In genomic region chr7:127243870-127244657, GRCm38 (mm10) we compare ENCODE assay signal across 8 mouse cellular contexts. TPM values are rescaled to one million over a fixed set of nuclear protein-coding genes. Genes with fewer than 3 reads are reported as not detected.
DNase-seq lines count a peak whose midpoint lies in the region; ATAC-seq and TF ChIP-seq lines count a peak whose summit lies in the region.

Gene Zfp771 (plus strand): TSS chr7:127244274.

- H3K27me3 ChIP-seq in heart, embryonic 10.5 days (ENCODE audit: insufficient read depth, poor library complexity, severe bottlenecking): no peaks in the 10 kb centered on the region
- no peaks in the 10 kb centered on the region for H3K27me3 ChIP-seq in kidney, embryonic 16.5 days (ENCODE audit: insufficient read depth, low read length)
- no peaks in the 10 kb centered on the region for H3K27me3 ChIP-seq in liver, adult 2 months (ENCODE audit: control insufficient read depth, insufficient read depth, low read length)
- no peaks in the 10 kb centered on the region for H3K27me3 ChIP-seq in myocyte (ENCODE audit: control insufficient read depth, insufficient read depth, insufficient read length)
- H3K27me3 ChIP-seq in splenic B cell, adult 2 months (ENCODE audit: control insufficient read depth, insufficient read depth, low read length, poor library complexity, severe bottlenecking): no peaks in the 10 kb centered on the region

- peak within 1 kb of the TSS; percentile 72 for H3K4me2 ChIP-seq in kidney, embryonic 16.5 days (replicated peaks; ENCODE audit: low read depth, low read length)
- H3K4me2 ChIP-seq in myocyte (ENCODE audit: low read depth): peak within 1 kb of the TSS; percentile 89

- DNase-seq in A20 (ENCODE audit: low read depth, low spot score): peak; percentile 97
- peak; percentile 97 for DNase-seq in heart, embryonic 10.5 days (ENCODE audit: low spot score)
- peak; percentile 81 for DNase-seq in liver, adult 2 months (ENCODE audit: extremely low read depth, low read depth, low spot score)
- DNase-seq in splenic B cell, adult 2 months (ENCODE audit: low read depth, low spot score): peak; percentile 91

- H3K27ac ChIP-seq in bone marrow macrophage, adult 2 months (ENCODE audit: insufficient read depth, low read depth, low read length): peak within 1 kb of the TSS; percentile 75
- H3K27ac ChIP-seq in embryonic fibroblast, embryonic 13.5 days (ENCODE audit: insufficient read depth, low read length): peak within 1 kb of the TSS; percentile 93
- peak within 1 kb of the TSS; percentile 97 for H3K27ac ChIP-seq in heart, embryonic 10.5 days
- peak within 1 kb of the TSS; percentile 95 for H3K27ac ChIP-seq in kidney, embryonic 16.5 days (ENCODE audit: low read length)
- peak within 1 kb of the TSS; percentile 97 for H3K27ac ChIP-seq in liver, adult 2 months (replicated peaks; ENCODE audit: insufficient read depth, low read depth, low read length)

- peak; percentile 99 for ATAC-seq in kidney, embryonic 16.5 days (ENCODE audit: low FRiP score, low TSS enrichment)

- peak; percentile 19; the same call in 1 of the 2 replicates for TF ChIP-seq POLR2A in bone marrow macrophage, adult 2 months (IDR thresholded peaks at IDR 0.05; ENCODE audit: borderline replicate concordance, low read depth, low read length)
- peak; percentile 85 for TF ChIP-seq POLR2A in embryonic fibroblast, embryonic 13.5 days (IDR thresholded peaks at IDR 0.05; ENCODE audit: low read depth, low read length)
- TF ChIP-seq POLR2A in liver, adult 2 months (IDR thresholded peaks at IDR 0.05; ENCODE audit: extremely low read depth, insufficient read depth, low read length): peak; percentile 89
- peak; percentile 86 for TF ChIP-seq POLR2A in myocyte (IDR thresholded peaks at IDR 0.05; ENCODE audit: insufficient read length, low read depth)

- peak within 1 kb of the TSS; percentile 91 for H3K4me3 ChIP-seq in bone marrow macrophage, adult 2 months (ENCODE audit: insufficient read depth, low read length)
- H3K4me3 ChIP-seq in embryonic fibroblast, embryonic 13.5 days (ENCODE audit: insufficient read depth, low read length): peak within 1 kb of the TSS; percentile 90
- peak within 1 kb of the TSS; percentile 89 for H3K4me3 ChIP-seq in heart, embryonic 10.5 days
- H3K4me3 ChIP-seq in kidney, embryonic 16.5 days (ENCODE audit: low read length): peak within 1 kb of the TSS; percentile 80
- H3K4me3 ChIP-seq in liver, adult 2 months (ENCODE audit: insufficient read depth, low read depth, low read length): peak within 1 kb of the TSS; percentile 86
- H3K4me3 ChIP-seq in myocyte: peak within 1 kb of the TSS; percentile 57

- 1% methylated on average over 56 of the region's 56 CpGs for WGBS in heart, embryonic 10.5 days
- WGBS in kidney, embryonic 16.5 days: 1% methylated on average over 50 of the region's 56 CpGs
- WGBS in liver, adult 2 months: under 1% methylated on average over 53 of the region's 56 CpGs

- H3K9ac ChIP-seq in kidney, embryonic 16.5 days (replicated peaks; ENCODE audit: low read length): peak within 1 kb of the TSS; percentile 96
- peak within 1 kb of the TSS; percentile 96 for H3K9ac ChIP-seq in liver, adult 2 months (ENCODE audit: low read depth, low read length)

- peaks cover 11% of the 10 kb centered on the region for H3K4me1 ChIP-seq in bone marrow macrophage, adult 2 months (ENCODE audit: control insufficient read depth, insufficient read depth, low read length)
- peaks cover 8% of the 10 kb centered on the region for H3K4me1 ChIP-seq in embryonic fibroblast, embryonic 13.5 days (ENCODE audit: control insufficient read depth, insufficient read depth, low read length)
- peaks cover 34% of the 10 kb centered on the region for H3K4me1 ChIP-seq in heart, embryonic 10.5 days
- peaks cover 17% of the 10 kb centered on the region for H3K4me1 ChIP-seq in kidney, embryonic 16.5 days (ENCODE audit: insufficient read depth, low read length)
- peaks cover 14% of the 10 kb centered on the region for H3K4me1 ChIP-seq in liver, adult 2 months (ENCODE audit: control insufficient read depth, insufficient read depth, low read length)

- H3K36me3 ChIP-seq in heart, embryonic 10.5 days: peaks cover 25% of the 10 kb centered on the region; the same call in 1 of the 2 replicates
- H3K36me3 ChIP-seq in kidney, embryonic 16.5 days (ENCODE audit: insufficient read depth, low read length): peaks cover 3% of the 10 kb centered on the region
- H3K36me3 ChIP-seq in liver, adult 2 months (ENCODE audit: control insufficient read depth, insufficient read depth, low read length): 0 out of 2 replicates have a peak, but pooled peaks cover 2% of the 10 kb centered on the region
- no peaks in the 10 kb centered on the region for H3K36me3 ChIP-seq in myocyte (ENCODE audit: control insufficient read depth, insufficient read depth)
- 0 out of 2 replicates have a peak, but pooled peaks cover 2% of the 10 kb centered on the region for H3K36me3 ChIP-seq in splenic B cell, adult 2 months (ENCODE audit: control insufficient read depth, insufficient read depth, low read length, poor library complexity, severe bottlenecking)

- no peaks in the 10 kb centered on the region for H3K9me3 ChIP-seq in heart, embryonic 10.5 days
- H3K9me3 ChIP-seq in kidney, embryonic 16.5 days (ENCODE audit: low read length): no peaks in the 10 kb centered on the region

- TF ChIP-seq CTCF in bone marrow macrophage, adult 2 months (IDR thresholded peaks at IDR 0.05; ENCODE audit: low read depth, low read length): no peak
- no peak for TF ChIP-seq CTCF in embryonic fibroblast, embryonic 13.5 days (IDR thresholded peaks at IDR 0.05; ENCODE audit: borderline replicate concordance, insufficient read depth, low read length)
- TF ChIP-seq CTCF in liver, adult 2 months (IDR thresholded peaks at IDR 0.05; ENCODE audit: low read depth, low read length): no peak

- peaks cover 7% of the 10 kb centered on the region; the same call in 1 of the 2 replicates for H3K79me2 ChIP-seq in liver, adult 2 months (ENCODE audit: control insufficient read depth, insufficient read depth, low read length)
- H3K79me2 ChIP-seq in myocyte (ENCODE audit: control insufficient read depth, insufficient read depth): peaks cover 18% of the 10 kb centered on the region

- H3ac ChIP-seq in myocyte (ENCODE audit: control insufficient read depth, insufficient read length): peak within 1 kb of the TSS; percentile 84

TF ChIP-seq in myocyte, 11 proteins besides CTCF, POLR2A, EP300 and RAD21:
- TF ChIP-seq USF1 (IDR thresholded peaks at IDR 0.05; ENCODE audit: low read depth) (no peak), POLR2AphosphoS2 (IDR thresholded peaks at IDR 0.05; ENCODE audit: insufficient read length, low read depth) (peak; percentile 39), MYOG (IDR thresholded peaks at IDR 0.05; ENCODE audit: control insufficient read depth in 1 of 3, insufficient read depth in 1 of 3, insufficient read length in 2 of 3, low read depth in 2 of 3) (peak in 1 of 3 experiments; percentile 18)

RNA-seq across cellular contexts. Expression of gene Zfp771, which starts in this region (rescaled TPM):
- 10.9 and 12.4 TPM in 2 replicates for polyA plus RNA-seq in bone marrow macrophage, adult 2 months (2012; ENCODE audit: insufficient read depth, insufficient read length, missing spikeins)
- 21.3 and 24.3 TPM in 2 replicates for polyA plus RNA-seq in embryonic fibroblast, embryonic 13.5 days (2011; ENCODE audit: insufficient read length, low read depth, missing spikeins)
- polyA plus RNA-seq in heart, embryonic 10.5 days (2016; fragmentation: Nextera tagmentation; extraction: Ambion mirVana): 41.3 and 44.6 TPM in 2 replicates
- polyA plus RNA-seq in kidney, embryonic 16.5 days (2015; fragmentation: Nextera tagmentation; extraction: Ambion mirVana): 60.5 and 64.3 TPM in 2 replicates
- total RNA-seq in liver, adult 2 months (2014; rRNA removed): 19.6 and 30.1 TPM in 2 replicates
- 52.8 and 57.7 TPM in 2 replicates for polyA plus RNA-seq in liver, adult 2 months (2012; rRNA removed)
- 34.9 TPM for polyA plus RNA-seq in myocyte (2012; fragmentation: generic; extraction: Trizol)

Comparison
In these comparisons a context has a peak if more than half of its experiments do, and no peak if none do; other contexts are left out.
1. Peak in every context shown above with its lines: DNase-seq, ATAC-seq, H3K4me3 ChIP-seq and H3K27ac ChIP-seq.
2. POLR2A ChIP-seq: peak in every context shown above with its lines; median percentile 89 in liver, adult 2 months; 86 in myocyte; 85 in embryonic fibroblast, embryonic 13.5 days; 19 in bone marrow macrophage, adult 2 months.